ENCODE assay signal across 8 mouse cellular contexts in genomic region chr5:142630224-142630623, GRCm38 (mm10). TPM values are rescaled to one million over a fixed set of nuclear protein-coding genes. Genes with fewer than 3 reads are reported as not detected.
A peak's percentile ranks its signal among the peaks of the same experiment; 100 is the strongest.
DNase-seq lines count a peak whose midpoint lies in the region; ATAC-seq and TF ChIP-seq lines count a peak whose summit lies in the region.

No protein-coding gene starts in this region.

- peak overlapping the region; percentile 91 for H3K4me2 ChIP-seq in forebrain, embryonic 12.5 days
- H3K4me2 ChIP-seq in intestine, embryonic 15.5 days (replicated peaks) = peak overlapping the region; percentile 89

- peak overlapping the region; percentile 76 for H3K9ac ChIP-seq in ES-Bruce4 (ENCODE audit: low read depth, poor library complexity, severe bottlenecking)
- peak overlapping the region; percentile 97 for H3K9ac ChIP-seq in forebrain, embryonic 12.5 days
- H3K9ac ChIP-seq in intestine, embryonic 15.5 days = peak overlapping the region; percentile 92

- no peaks in the 10 kb centered on the region for H3K4me1 ChIP-seq in ES-Bruce4 (ENCODE audit: control insufficient read depth, insufficient read depth, low read length)
- peaks cover 17% of the 10 kb centered on the region for H3K4me1 ChIP-seq in forebrain, embryonic 12.5 days
- peaks cover 10% of the 10 kb centered on the region for H3K4me1 ChIP-seq in intestine, embryonic 15.5 days (replicated peaks)

- H3K27ac ChIP-seq in ES-Bruce4 (ENCODE audit: insufficient read depth, low read length) = no peak overlapping the region
- H3K27ac ChIP-seq in forebrain, embryonic 12.5 days = no peak overlapping the region; the same call in 1 of the 2 replicates
- 0 out of 2 replicates have a peak overlapping the region, but pooled peaks have one; percentile 81 for H3K27ac ChIP-seq in intestine, embryonic 15.5 days

- 7% methylated on average over 6 of the region's 6 CpGs for WGBS in forebrain, embryonic 12.5 days
- WGBS in intestine, embryonic 15.5 days = 9% methylated on average over 6 of the region's 6 CpGs

- peak; percentile 41 for DNase-seq in CD4-positive, CD25-positive, alpha-beta regulatory T cell, adult 2 months (ENCODE audit: low read depth, low spot score)
- DNase-seq in embryo, embryonic 11 days = no peak
- DNase-seq in cerebellum, adult 11 months = no peak

- peak overlapping the region; percentile 72 for H3K4me3 ChIP-seq in ES-Bruce4 (ENCODE audit: low read depth, low read length)
- H3K4me3 ChIP-seq in forebrain, embryonic 12.5 days (replicated peaks) = peak overlapping the region; percentile 94
- H3K4me3 ChIP-seq in intestine, embryonic 15.5 days (replicated peaks) = peak overlapping the region; percentile 96

- TF ChIP-seq EP300 in ES-Bruce4 (IDR thresholded peaks at IDR 0.05; ENCODE audit: insufficient read depth, low read depth, low read length) = no peak

- H3K27me3 ChIP-seq in ES-Bruce4 (ENCODE audit: control insufficient read depth, insufficient read depth, low read length, poor library complexity, severe bottlenecking) = no peaks in the 10 kb centered on the region
- H3K27me3 ChIP-seq in forebrain, embryonic 12.5 days = peaks cover 9% of the 10 kb centered on the region; the same call in 1 of the 2 replicates
- H3K27me3 ChIP-seq in intestine, embryonic 15.5 days (replicated peaks) = no peaks in the 10 kb centered on the region

- no peaks in the 10 kb centered on the region for H3K9me3 ChIP-seq in ES-Bruce4 (replicated peaks; ENCODE audit: control insufficient read depth, insufficient read depth, low read length, poor library complexity, severe bottlenecking)
- H3K9me3 ChIP-seq in forebrain, embryonic 12.5 days = no peaks in the 10 kb centered on the region
- H3K9me3 ChIP-seq in intestine, embryonic 15.5 days = no peaks in the 10 kb centered on the region

- no peak for TF ChIP-seq CTCF in ES-Bruce4 (IDR thresholded peaks at IDR 0.05; ENCODE audit: low read depth, low read length)

- no peak for TF ChIP-seq POLR2A in ES-Bruce4 (IDR thresholded peaks at IDR 0.05; ENCODE audit: insufficient read depth, low read length)

- ATAC-seq in CD4-positive, CD25-positive, alpha-beta regulatory T cell, adult 4 months = no peak
- no peak for ATAC-seq in forebrain, embryonic 12.5 days (ENCODE audit: low FRiP score)
- ATAC-seq in intestine, embryonic 15.5 days = no peak
- ATAC-seq in megakaryocyte, adult 5-6 weeks (ENCODE audit: poor library complexity, severe bottlenecking) = peak; percentile 36; the same call in 1 of the 2 replicates

- peaks cover 5% of the 10 kb centered on the region for H3K36me3 ChIP-seq in ES-Bruce4 (ENCODE audit: control insufficient read depth, insufficient read depth, low read length, poor library complexity, severe bottlenecking)
- H3K36me3 ChIP-seq in forebrain, embryonic 12.5 days (replicated peaks) = peaks cover 20% of the 10 kb centered on the region
- peaks cover 7% of the 10 kb centered on the region for H3K36me3 ChIP-seq in intestine, embryonic 15.5 days

RNA-seq across cellular contexts. Expression of gene Wipi2, which starts 2.7 kb away (rescaled TPM):
- polyA plus RNA-seq in CD4-positive, CD25-positive, alpha-beta regulatory T cell, adult 4 months (2017; shearing (Covaris generic)) = 10 to 100 TPM; 17.2 to 20.1 TPM
- polyA plus RNA-seq in ES-Bruce4 (2011; ENCODE audit: insufficient read depth, insufficient read length, low read depth, missing spikeins) = 50.6 and 55.0 TPM in 2 replicates
- 59.7 and 60.4 TPM in 2 replicates for polyA plus RNA-seq in forebrain, embryonic 12.5 days (2016; fragmentation: Nextera tagmentation; extraction: Ambion mirVana)
- polyA plus RNA-seq in intestine, embryonic 15.5 days (2015; fragmentation: Nextera tagmentation; extraction: Ambion mirVana) = 37.5 and 37.8 TPM in 2 replicates
- 15.0 and 16.9 TPM in 2 replicates for total RNA-seq in megakaryocyte, adult 5-6 weeks (2015)
- total RNA-seq in megakaryocyte, adult 5-6 weeks (2017) = 20.5 and 26.6 TPM in 2 replicates

RNA-seq across cellular contexts. Expression of gene Mmd2, which starts 21.6 kb away (rescaled TPM):
- not detected for polyA plus RNA-seq in CD4-positive, CD25-positive, alpha-beta regulatory T cell, adult 4 months (2017; shearing (Covaris generic))
- 0.26 TPM in 1 of 2 replicates, not detected in the other for polyA plus RNA-seq in ES-Bruce4 (2011; ENCODE audit: insufficient read depth, insufficient read length, low read depth, missing spikeins)
- polyA plus RNA-seq in forebrain, embryonic 12.5 days (2016; fragmentation: Nextera tagmentation; extraction: Ambion mirVana) = 17.7 and 20.0 TPM in 2 replicates
- 1.7 and 2.0 TPM in 2 replicates for polyA plus RNA-seq in intestine, embryonic 15.5 days (2015; fragmentation: Nextera tagmentation; extraction: Ambion mirVana)
- total RNA-seq in megakaryocyte, adult 5-6 weeks (2015) = not detected in 2 replicates
- total RNA-seq in megakaryocyte, adult 5-6 weeks (2017) = not detected in 2 replicates
